Mouse (Mus musculus) heart, postnatal 0 days (tissue): ENCODE measurements around the gene Pgm5.

Source experiments
- CTCF ChIP-seq: IDR thresholded peaks from 2 replicates; pipeline ENCODE4 v1.5.1; 2016; ENCODE audit warnings: antibody characterized with exemption, control low read depth, low read depth
- EP300 ChIP-seq: IDR thresholded peaks from 2 replicates; pipeline ENCODE4 v1.6.1; 2016; ENCODE audit warnings: antibody characterized with exemption, low read depth

GRCm38 (mm10) chr19:24812861-24813293, 48.8 kb downstream of the Pgm5 start:
- TF ChIP-seq CTCF (no peak), EP300 (no peak)
